Mouse (Mus musculus) cerebellum, adult 11-12 months (tissue): ENCODE measurements at regions not wholly inside any gene's neighbourhood (a gene's known extent, or its start where the extent isn't known, plus 50 kb on each side); places are given as distances from the start of the nearest gene placed in this dataset.

Source experiments
- DNase-seq: peaks from one replicate; pipeline ENCODE4 v3.0.0; 2022

DNA sequence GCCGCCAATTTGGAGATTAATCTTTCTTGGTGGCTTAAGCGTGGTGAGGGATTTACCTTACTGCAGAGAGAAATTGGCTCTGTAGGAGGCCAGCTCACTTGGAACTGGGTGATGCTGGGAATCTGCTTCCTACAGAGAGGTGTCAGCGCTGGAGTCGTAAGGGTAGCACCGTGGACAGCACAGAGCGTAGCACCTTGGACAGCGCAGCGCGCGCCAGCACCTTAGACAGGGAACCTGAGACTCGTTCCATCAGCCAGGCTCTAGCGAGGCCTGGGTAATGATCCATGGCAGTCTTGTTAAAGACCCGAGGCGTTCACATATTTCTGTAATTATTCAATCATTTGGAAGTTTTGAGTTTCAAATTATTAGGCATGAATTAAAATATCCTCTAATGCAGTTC lies 261.9 kb upstream of the Gjb5 start:
- no peak for DNase-seq

DNA sequence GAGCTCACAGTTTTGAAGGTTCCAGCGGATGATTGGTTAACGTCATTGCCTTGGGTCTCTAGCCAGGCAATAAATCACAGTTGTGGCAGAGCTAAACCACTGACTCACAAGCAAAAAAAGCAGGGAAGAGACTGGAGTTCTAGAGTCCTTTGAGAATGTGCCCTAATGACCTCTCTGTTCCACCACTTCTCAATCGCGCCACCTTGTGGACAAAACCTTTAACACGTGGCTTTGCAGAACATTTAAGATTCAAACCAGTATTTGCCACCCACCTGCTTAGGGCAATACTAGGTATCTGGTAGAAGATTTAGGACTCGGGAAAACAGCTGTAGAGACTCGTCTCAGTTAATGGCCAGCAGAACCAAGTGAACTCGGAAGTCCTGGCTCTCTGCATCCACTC lies 254.8 kb upstream of the Gjb5 start:
- DNase-seq = peak; percentile 4

DNA sequence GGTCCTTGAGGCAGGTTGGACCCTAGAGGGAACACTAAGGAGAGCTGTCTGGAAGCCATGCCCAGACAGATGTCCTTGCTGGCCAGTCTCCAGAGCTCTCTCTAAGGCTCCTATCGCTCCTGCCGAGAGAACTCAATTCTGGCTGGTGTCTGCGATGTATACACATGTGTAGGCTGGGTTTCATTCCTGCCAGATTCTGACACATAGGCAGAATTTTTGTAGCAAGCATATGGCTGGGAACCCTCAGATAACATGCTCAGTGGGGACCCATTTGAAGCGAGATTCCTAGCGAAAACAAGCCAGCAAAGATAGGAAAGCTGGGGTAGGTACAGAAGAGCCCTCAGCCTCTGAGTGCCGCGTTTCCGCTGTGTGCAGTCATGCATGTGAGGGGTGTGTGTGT lies 242.9 kb upstream of the Gjb5 start:
- no peak for DNase-seq

DNA sequence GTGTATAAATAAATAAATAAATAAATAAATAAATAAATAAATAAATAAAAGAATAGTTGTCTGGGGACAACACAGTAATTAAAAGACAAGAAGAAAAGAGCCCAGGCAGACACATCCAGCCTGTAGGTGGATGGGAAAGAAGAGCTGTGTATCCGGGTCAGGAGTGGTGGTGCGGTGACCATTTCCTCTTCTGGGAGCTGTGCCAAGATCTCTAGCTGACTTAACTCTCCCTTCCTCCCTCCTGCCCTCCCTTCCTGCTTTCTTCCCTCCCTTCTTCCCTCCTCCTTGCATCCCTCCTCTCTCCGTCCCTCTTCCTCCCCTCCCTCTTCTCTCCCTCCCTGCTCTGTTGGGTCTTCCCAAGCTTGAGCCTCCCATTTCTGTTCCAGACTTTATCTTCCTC lies 240.6 kb upstream of the Gjb5 start:
- DNase-seq = no peak

DNA sequence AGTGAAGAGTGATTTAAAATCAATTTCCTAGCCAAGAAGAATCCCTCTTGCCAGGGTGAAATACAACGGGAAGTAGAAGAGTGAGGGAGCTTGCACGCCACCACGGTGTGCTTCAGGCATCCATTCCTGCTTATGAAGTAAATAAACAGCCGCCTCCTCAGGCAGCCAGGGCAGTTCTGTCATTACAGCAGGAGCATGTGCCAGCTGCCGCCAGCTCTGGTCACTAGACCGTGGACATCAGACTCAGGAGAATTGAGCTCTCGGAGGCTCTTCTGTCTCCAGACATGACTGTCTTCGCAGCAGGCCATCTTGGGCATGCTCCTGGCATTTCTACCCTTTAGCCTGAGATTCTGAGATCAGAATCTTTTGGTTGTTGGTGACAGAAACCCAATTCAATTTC lies 236.1 kb upstream of the Gjb5 start:
- DNase-seq = no peak

DNA sequence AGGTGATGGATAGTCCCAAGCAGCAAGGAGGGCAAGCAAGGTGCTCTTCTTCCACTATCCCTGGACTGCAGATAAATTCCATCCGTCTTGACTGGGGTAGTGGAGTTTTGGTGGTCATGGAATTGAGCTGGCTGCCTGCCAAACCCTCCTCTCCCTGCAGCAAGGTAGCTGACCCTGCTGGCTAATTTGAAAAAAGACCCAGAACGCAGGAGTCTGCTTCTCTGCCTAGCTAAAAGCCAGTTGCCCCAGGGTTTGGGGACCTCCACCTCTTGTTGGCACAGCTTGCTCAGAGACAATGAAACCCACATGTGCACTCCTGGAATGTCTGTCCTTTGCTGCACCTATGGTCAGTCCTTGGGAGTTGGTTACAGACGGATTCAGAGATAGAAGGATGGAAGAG lies 233.6 kb upstream of the Gjb5 start:
- DNase-seq = no peak

DNA sequence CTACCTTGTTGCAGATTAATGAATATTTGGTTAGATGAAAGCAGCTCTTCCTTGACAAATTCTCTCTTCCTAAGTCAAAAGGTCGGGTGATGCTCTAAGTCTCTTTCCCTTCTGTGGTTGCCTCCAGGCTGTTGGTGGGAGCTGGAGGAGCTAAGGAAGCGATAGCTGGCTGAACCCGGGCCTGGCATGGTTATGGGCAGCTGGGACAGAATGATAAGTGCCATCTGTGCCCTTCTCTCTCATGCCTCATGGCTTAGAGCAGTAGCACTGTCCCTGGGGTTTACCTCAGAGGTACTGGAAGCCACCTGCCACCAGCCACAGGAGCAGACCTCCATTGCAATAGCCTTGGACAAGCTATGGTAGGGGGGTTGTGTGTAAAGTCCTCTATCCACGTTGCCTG lies 228.8 kb upstream of the Gjb5 start:
- DNase-seq = no peak

DNA sequence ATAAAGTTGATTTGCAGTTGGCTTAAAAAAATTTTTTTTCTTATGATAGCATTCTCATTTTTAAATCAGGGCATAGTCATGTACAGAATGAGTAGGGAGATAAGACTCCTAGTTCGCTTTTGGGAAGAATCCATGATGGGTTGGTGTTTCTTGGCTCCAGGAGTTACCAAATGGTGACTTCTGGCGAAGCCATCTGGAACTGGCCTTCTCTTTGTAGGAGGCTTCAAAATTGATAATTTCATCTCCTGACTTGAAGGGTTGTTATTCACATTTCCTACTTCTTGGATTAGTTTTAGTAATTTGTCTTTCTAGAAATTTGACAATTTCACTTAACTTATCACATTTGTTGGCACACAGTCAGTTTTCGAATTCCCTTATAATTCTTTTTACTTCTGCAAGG lies 218.5 kb upstream of the Gjb5 start:
- DNase-seq = peak; percentile 11

DNA sequence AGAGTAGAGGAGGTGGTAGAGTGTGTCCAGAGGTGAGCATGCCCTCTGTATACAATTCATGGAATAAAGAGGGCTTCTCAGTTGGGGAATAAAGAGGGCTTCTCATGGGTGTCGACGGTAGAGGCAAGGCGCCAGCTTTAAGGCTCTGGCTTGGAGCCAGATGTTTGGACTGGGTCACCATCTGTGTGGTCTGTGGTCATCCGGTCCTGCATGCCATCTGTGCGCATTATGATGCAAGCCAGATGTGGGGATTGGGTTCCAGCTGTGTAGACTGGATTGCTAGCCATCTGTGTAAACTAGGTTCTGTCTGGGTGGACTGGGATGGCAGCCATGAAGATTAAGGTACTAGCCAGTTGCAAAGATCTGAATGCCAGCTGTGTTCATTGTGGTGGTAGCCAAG lies 204.6 kb upstream of the Gjb5 start:
- DNase-seq = no peak

DNA sequence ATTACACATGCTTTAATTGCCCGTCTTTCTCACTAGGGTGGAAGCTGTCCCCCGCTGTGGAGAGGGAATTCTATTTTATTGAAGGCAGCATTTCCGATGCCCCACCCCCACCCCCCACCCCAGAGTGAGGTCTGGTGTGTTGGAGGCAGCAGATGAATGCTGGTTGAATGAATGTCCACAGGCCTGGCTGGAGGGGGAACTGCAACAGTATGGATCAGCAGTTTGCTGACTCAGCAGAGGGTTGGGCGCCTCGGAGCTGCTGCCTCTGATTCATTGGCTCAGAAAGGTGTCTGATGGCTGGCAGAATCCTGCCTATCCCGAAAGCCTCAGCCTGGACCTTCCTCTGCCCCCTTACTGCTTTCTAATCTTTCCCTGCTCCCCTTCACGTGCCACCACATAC lies 200.6 kb upstream of the Gjb5 start:
- no peak for DNase-seq

DNA sequence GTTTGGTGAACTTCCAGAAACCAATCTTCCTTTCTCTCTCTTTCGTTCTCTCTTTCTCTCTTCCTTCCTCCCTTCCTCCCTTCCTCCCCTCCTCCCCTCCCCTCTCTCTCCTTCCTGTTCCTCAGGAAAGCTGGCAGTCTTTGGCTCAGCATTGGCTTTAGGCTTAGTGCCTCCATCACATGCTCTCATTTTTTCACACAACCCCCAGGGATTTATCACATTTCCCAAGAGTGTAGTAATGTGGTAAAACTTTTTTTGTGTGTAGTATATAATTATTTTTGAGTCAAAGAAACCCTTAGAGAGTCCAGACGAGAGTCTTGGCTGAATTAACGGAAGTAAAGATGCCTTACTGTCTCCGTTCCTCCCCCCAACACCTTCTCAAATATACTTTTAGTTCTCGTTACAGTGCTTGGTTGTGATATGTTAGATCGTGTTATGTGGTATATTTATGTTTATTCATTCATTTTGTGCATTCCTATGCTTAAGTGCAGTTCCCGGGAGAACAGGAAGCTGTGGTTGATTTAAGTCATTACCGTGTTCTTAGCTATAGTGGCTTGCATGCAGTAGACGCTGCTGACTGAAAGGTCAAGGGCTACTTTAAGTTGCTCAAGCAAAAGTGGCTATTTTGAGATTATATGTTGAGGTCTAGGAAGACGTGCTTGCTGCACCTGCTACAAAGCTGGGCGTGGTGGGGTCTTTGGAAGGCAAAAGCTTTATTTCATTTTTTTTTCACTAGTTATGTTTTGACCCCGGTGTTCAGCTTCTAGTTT lies 194.7 kb upstream of the Gjb5 start:
- no peak for DNase-seq

DNA sequence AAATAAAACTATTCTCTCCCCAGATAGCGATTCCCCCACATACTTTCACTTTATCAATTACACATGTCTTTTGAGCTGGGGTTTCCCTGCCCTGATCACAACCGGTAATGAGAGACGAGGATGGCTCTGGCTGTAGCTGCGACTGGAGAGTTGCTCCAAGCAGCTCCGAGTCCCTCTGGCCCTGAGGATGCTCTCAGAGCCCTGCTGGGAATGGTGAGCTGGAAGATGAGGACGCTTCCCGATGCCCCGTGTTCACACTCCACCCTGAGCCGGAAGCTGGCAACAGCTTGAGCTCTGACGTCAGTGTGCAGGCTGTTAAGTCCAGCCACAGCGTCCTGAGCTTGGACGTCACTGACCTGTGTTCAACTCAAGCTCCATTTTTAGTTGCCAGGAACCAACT lies 191.6 kb upstream of the Gjb5 start:
- no peak for DNase-seq

DNA sequence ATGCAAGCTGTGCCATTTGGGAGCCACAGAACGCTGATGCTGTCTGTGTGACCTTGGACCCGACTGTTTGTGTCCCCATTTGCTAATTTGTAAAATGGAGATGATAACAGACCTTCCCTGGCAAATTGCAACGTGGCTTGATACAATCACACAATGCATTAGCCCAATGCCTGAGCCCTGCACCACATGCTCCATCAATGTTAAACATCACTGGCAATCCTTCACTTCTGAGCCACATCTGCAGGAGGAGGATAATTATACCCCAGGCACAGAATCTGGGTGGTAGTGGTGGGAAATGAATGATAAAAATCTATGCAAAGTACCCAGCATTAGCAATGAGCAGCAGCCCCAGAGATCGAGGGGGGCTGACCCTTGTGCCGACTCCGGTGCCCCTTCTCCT lies 191.0 kb upstream of the Gjb5 start:
- no peak for DNase-seq

DNA sequence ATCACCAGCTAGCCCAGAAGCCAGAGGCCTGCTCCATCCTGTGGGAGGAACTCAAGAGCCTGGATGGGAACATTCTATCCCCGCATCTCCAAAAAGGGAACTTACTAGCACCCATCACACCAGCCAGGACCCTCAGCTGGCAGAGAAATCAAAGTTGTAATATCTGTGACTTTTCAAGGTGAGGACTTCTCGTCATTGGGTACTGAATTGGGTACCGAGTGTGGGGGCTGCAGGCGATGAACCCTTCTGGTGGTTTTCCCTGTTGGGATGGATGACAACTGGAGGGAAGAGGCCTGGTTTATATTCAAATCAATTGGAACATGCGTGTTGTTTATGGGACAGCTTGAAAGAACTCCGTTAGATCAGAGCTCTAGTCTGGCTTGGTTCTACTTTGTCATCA lies 187.1 kb upstream of the Gjb5 start:
- no peak for DNase-seq

DNA sequence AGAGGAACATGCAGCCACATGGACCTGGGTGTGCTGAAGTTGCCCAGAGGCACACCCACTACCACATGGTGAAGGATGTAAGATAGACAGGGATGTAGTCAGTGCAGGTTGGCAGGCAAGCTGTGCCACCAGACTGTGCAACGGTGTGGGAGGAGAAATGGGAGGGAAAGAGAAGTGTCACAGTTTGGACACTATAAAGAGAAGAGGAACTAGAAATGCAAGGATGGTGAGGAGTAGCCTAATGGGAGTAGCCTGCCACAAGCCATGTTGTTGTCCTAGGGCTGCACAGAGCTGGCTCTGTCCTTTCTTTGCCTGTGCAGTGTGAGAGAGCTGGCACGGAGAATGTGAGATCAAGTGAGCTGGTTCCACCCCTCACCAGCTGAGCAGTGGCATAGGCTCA lies 185.3 kb upstream of the Gjb5 start:
- DNase-seq = no peak

DNA sequence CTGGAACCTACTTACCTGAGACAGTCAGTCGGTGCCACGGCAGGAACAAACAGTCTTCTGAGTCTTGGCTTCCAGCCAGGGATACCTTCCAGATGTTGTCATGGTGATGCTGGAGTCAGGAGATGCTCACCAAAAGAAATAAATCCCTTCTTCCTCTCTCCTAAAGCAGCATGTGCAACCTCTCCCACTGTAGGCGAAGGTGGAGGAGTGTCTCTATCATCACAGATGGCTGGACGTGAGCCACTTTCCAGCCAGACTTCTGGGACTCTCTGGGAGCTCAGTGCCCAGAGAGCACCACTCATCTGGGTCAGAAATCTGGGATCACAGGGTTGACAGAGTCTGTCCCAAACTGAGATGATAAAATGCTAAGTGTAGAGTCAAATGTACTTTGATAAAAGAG lies 184.8 kb upstream of the Gjb5 start:
- no peak for DNase-seq

DNA sequence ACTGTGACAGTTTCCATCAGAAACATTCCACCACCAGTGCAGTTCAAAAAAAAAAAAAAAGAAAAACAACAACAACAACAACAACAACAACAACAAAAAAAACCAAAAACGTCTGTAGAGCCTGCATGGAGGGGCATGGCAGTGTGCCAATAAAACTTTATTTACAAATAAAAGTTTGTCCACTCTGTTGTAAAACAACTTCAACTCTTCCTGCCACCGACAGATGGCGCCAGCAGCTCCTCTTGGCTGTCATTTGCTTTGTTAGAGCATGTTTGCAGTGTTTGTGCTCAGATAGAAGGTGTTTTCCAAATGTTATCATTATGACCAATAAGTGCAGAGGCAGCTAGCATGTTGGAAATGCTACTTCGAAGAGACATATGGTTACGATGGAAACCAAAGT lies 179.0 kb upstream of the Gjb5 start:
- DNase-seq = no peak

DNA sequence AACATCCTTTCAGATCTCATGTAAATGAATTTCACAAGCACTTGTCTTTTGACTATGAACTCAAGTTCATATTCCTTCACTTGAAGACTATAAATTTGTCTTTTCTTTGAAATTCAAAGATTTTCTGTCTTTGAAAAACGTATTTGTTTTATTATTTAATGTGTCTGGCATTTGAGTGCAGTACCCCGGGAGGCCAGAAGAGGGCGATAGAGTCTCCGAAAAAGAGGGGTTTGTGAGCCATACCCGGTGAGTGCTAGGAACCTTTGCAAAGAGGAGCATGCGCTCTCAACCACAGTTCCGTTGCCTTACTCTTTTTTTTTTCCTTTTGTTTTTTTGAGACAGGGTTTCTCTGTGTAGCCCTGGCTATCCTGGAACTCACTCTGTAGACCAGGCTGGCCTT lies 177.6 kb upstream of the Gjb5 start:
- no peak for DNase-seq

DNA sequence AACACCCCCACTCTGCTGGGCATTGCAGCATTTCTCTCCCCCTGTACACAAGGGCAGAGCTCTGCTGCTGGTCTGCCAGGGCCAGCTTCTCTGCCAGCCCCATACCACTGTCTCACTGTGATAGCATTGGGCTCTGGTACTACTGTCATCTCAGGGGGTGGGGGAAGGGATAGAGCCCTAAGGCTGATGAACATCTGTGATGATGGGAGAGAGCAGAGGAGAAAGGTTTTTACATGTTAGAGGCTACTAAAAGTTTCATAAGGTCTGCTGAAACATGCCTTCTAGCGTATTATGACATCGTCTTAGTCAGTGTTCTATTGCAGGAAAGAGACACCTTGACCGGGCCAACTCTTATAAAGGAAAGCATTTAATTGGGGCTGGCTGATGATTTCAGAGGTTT lies 176.4 kb upstream of the Gjb5 start:
- no peak for DNase-seq

DNA sequence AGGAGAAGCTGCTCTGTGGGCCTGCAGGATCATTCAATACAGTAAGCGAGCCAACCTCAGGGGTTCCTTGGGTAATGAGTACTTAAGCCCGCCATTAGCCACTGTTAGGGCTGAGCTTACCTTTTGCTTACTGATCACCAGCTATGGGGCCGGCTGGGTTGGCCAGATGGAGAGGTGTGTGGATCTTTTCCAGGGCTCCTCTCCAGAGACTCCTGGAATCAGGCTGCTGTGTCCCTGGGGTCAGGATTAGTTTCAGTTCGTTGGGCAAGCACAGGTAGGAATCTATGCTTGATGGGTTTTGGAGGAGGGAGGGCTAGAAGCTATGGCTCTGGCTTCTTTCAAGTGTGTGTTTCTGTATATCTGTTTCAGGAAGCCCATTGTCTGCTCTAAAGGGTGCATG lies 175.7 kb upstream of the Gjb5 start:
- no peak for DNase-seq

DNA sequence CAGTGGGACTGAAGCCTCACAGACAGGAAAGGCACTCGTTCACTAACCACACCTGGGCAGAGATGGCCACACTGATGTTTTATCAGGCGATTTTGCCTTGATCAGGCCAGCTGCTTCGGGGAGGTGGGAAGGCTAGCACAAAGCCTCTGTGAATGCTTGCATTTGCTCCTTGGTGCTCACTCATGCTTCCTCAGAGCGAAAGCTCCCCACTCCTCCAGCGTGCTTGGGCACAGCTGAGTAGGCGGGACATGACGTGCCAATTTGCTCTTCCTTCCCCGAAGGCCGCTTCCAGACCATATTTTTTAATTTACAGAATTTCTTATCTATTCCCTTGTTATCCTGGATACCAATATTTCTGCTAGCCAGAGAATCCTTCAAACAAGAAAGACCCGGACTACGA lies 172.8 kb upstream of the Gjb5 start:
- no peak for DNase-seq

DNA sequence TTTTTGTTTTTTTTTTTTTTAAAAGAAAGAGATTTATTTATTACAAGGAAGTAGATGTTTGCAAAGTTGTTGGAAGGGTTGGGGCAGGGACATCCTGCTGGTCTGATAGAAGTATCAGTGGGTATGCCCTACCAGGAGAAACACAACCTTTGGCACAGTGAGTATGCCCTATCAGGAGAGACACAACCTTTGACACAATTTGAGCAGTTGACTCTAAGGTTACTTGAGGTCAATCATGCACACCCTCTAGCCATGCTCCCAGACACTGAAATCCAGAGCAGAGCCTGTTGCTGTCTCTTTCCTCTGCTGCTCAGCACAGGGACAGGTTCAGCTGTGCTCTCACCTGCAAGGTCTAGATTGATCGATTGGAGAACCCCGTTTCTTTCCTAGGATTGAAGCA lies 164.2 kb upstream of the Gjb5 start:
- DNase-seq = no peak

DNA sequence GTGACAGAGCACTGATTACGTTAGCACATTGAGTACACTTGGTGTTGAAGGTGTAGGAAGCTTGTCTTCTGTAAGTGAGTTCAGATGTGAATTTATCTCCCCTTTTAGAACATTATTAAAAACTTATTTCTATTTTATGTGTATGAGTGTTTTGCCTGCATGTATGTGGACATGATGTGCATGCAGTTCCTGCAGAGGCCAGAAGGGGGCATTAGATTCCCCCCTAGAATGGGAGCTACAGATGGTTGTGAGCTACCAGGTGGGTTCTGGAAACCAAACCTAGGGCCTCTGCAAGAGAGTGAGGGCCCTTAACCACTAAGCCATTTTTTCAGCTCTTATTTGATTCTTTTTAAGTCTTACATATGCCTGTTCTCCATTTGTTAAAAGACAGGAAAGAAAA lies 160.0 kb upstream of the Gjb5 start:
- no peak for DNase-seq

DNA sequence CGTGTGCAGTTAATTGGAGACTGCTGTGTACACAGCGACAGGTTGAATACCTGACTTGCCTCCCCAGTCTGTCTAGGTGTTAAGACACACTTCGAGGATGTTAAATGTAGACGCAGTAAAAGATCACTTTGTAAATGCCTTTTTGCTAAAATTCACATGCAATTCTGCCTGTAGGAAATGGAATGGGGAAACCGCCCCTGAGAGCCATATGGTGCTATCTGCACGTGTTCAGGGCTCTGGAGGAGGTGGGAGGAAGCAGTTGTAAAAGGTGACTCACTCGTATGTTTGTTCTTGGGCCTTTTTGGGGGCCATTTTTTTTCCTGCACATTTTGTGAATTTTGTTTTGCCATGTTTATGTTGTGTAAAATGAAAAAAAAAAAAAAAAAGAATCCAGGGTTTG lies 159.6 kb upstream of the Gjb5 start:
- DNase-seq = no peak

DNA sequence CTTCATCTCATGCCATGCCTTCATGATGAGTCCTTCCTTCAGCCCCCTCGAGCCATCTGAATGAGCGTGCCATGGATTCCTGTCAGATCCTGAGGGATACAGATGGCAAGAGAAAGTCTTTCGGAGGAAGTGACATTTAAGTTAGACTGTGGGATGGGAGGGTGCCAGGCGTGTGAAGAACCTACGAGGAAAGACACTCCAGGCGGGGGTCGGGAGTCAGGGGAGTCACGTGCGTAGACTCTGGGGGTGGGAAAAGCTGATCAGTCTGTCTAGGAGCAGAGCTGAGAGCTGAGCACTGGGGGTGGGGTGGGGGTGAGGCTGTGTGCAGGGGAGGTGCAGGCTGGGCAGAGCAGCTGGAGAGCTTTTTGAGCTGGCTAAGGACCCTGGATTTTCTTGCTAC lies 152.0 kb upstream of the Gjb5 start:
- DNase-seq = no peak

DNA sequence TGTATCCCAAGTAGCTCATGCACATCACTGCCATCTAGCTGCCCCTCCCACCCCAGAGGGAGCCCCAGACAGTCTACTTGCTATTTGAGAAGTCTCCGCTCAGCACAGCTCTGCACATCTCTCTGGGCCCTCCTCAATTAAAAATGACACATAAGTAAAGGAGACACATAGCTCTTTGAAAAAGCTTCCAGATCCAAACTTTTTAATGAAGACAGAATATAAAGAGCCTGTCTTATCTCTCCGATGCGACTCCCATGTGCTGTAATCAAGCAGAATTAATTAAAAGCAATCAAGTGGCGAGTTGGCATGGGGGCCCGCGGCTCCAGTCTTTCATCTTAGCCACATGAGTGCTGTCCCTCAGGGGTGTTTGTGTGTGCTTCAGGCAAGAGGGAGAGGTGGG lies 144.6 kb upstream of the Gjb5 start:
- DNase-seq = no peak
